Mouse (Mus musculus) hindbrain, embryonic 16.5 days (tissue): ENCODE measurements around the gene Slc4a1. TPM values are rescaled to one million over a fixed set of nuclear protein-coding genes. Genes with fewer than 3 reads are reported as not detected.

Source experiments
- ATAC-seq: fragments of 200-750 bp; cut with Nextera tagmentation; 2 replicates; pipeline ENCODE4 v1.8.0; 2017; ENCODE audit warnings: moderate TSS enrichment, moderate library complexity
- H3K27ac ChIP-seq: fragments of 300-500 bp; sonication (generic); 2 replicates; pipeline ENCODE4 v1.5.1; 2014; ENCODE audit warnings: low read depth, mild to moderate bottlenecking, control low read depth, low read length, moderate library complexity
- H3K27me3 ChIP-seq: fragments of 300-500 bp; sonication (generic); replicated peaks from 2 replicates; pipeline ENCODE4 v1.6.1; 2014; ENCODE audit warnings: low read length; ENCODE audit not compliant: control insufficient read depth, insufficient read depth
- H3K36me3 ChIP-seq: fragments of 300-500 bp; sonication (generic); 2 replicates; pipeline ENCODE4 v1.6.1; 2014; ENCODE audit warnings: mild to moderate bottlenecking, low read length, moderate library complexity, mixed read lengths; ENCODE audit not compliant: control insufficient read depth, insufficient read depth
- H3K4me1 ChIP-seq: fragments of 300-500 bp; sonication (generic); 2 replicates; pipeline ENCODE4 v1.6.1; 2014; ENCODE audit warnings: low read depth, low read length; ENCODE audit not compliant: control insufficient read depth, insufficient read depth
- H3K4me2 ChIP-seq: fragments of 300-500 bp; sonication (generic); 2 replicates; pipeline ENCODE4 v1.6.1; 2014; ENCODE audit warnings: mild to moderate bottlenecking, low read length, control low read depth, moderate library complexity
- H3K4me3 ChIP-seq: fragments of 300-500 bp; sonication (generic); 2 replicates; pipeline ENCODE4 v1.5.1; 2014; ENCODE audit warnings: mild to moderate bottlenecking, low read length, control low read depth, moderate library complexity
- H3K9ac ChIP-seq: fragments of 300-500 bp; sonication (generic); 2 replicates; pipeline ENCODE4 v1.6.1; 2014; ENCODE audit warnings: low read depth, mild to moderate bottlenecking, control low read depth, low read length, moderate library complexity
- H3K9me3 ChIP-seq: fragments of 300-500 bp; sonication (generic); 2 replicates; pipeline ENCODE4 v1.6.1; 2014; ENCODE audit warnings: mild to moderate bottlenecking, low read length, moderate library complexity; ENCODE audit not compliant: control insufficient read depth
- WGBS: fragments of 180-500 bp; shearing (Covaris S2); extraction: QIAGEN DNeasy Blood & Tissue Kit; methylation state at CpG from one replicate; pipeline ENCODE4 v1.1.7; 2014; 5-methylcytosine and 5-hydroxymethylcytosine counted together
- polyA plus RNA-seq: library from polyadenylated mRNA; unstranded; fragments of >200 nt; fragmentation: Nextera tagmentation; extraction: Ambion mirVana; gene quantifications from 2 replicates; pipeline ENCODE4 v1.2.1, GENCODE M21; 2015

The Slc4a1 gene
- polyA plus RNA-seq, 1 experiment from 2014 or later, result 1.4 TPM

DNA sequence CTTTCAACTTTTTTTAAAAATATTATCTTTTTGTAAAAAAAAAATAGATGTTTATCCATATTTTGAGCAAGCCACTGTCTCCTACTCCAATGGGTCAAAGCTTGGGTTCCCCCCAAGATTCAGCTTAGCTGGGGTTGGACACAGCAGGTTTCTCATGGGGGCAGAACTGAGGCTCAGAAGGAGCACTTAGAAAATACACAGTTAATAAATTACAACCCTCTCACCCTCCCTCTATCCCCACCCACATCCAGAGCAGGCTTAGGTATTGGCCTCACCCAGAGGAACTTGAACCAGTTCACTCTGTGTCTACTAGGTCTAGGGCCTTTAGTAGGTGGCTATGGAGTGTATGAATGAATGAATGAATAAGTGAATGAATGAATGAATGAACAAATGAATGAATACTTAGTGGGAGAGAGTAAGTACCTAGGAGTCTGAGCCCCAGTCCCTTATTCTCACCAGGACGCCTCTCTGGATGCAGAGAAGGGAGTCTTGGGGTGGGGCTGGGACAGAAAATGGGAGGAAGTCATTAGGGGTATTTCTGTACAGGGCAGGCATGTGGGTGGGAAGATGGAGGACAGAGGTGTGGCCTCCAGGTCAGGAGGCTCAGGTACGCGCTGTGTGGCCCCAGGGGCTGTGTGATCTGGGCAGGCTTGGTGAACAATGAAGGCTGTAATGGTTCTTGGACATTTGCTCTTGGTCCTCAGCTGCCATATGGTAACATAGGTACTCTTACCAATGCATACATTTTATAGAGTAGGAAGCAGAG, 16.6 kb downstream of the Slc4a1 start:
- WGBS, result 86% methylated on average over 3 of the region's 3 CpGs
- no peaks in the 10 kb centered on the region for H3K9me3 ChIP-seq
- ATAC-seq, result no peak
- H3K36me3 ChIP-seq, result no peaks in the 10 kb centered on the region
- no peaks in the 10 kb centered on the region for H3K4me1 ChIP-seq
- H3K4me2 ChIP-seq, result no peak overlapping the region
- no peak overlapping the region for H3K27ac ChIP-seq
- no peak overlapping the region for H3K4me3 ChIP-seq
- no peaks in the 10 kb centered on the region for H3K27me3 ChIP-seq
- H3K9ac ChIP-seq, result no peak overlapping the region

DNA sequence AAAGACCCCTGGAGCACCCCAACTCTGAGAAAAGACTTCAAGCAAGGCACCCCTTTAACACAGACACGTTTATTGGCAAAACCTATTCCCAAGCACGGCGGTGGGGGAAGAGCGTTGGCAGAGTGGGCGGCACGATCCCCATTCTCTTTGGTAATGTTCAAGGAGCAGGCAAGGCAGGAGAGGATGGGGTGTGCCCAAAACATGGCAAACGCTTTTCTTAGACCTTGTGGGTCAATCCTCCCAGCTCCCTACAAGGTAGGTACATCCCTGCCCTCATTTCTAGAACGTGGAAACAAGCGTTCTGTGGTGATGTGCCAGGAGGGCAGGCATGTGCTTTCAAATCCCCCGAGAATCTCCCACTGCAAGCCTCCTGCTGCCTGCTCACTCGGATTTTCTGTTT, 17.2 kb downstream of the Slc4a1 start:
- no peaks in the 10 kb centered on the region for H3K36me3 ChIP-seq
- H3K4me2 ChIP-seq, result no peak overlapping the region
- H3K27me3 ChIP-seq, result no peaks in the 10 kb centered on the region
- no peak for ATAC-seq
- no peaks in the 10 kb centered on the region for H3K9me3 ChIP-seq
- no peak overlapping the region for H3K9ac ChIP-seq
- H3K4me3 ChIP-seq, result no peak overlapping the region
- WGBS, result 76% methylated on average over 11 of the region's 11 CpGs
- no peaks in the 10 kb centered on the region for H3K4me1 ChIP-seq
- H3K27ac ChIP-seq, result no peak overlapping the region

DNA sequence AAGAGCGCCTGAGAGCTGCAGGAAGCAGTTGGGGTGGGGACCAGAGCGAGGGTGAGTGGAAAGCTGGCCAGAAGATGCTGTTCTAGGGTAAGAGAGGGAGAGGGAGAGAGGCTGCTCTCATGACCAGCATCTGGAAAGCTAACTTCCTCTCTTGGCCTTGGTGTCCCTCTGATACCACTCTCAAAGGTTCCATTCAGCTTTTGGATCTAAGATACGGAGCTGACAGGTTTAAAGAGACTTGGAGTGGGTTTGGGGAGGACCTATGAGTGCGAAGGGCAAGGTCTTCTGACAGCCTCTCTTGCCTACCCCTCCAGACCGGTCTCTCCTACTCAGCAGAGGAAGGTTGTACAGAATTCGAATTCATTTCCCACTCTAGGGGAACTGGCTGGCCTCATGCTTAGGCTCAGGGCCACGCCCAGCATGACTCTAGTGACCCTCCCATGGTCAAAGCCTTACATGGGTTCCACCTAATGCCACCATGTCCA, 17.9 kb downstream of the Slc4a1 start:
- no peak overlapping the region for H3K4me2 ChIP-seq
- no peak overlapping the region for H3K4me3 ChIP-seq
- no peak overlapping the region for H3K27ac ChIP-seq
- no peaks in the 10 kb centered on the region for H3K27me3 ChIP-seq
- ATAC-seq, result no peak
- no peaks in the 10 kb centered on the region for H3K4me1 ChIP-seq
- H3K36me3 ChIP-seq, result no peaks in the 10 kb centered on the region
- no peak overlapping the region for H3K9ac ChIP-seq
- WGBS, result 92% methylated on average over 7 of the region's 7 CpGs
- no peaks in the 10 kb centered on the region for H3K9me3 ChIP-seq

DNA sequence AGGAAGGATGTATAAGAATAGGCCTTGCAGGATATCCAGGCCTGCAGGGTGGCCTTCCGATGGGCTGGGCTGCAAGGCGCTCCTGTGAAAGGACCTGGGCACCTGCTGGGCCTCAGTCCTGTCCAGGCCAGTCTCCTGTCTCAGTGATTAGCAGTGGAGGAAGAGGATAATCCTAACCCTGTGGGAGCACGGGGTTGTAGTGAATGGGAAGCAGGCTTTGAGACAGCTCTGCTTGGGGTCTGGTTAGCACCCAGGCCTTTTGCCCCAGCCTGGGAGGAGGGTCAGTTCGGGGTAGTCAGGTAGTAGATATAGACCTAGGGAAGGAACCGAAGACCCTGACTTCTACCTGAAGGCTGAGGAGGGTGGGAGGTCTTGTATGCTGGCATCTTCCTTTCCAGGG, 18.3 kb downstream of the Slc4a1 start:
- Histone ChIP-seq H3K4me1 (no peaks in the 10 kb centered on the region), H3K36me3 (no peaks in the 10 kb centered on the region), H3K4me3 (no peak overlapping the region), H3K4me2 (no peak overlapping the region), H3K9ac (no peak overlapping the region), H3K9me3 (no peaks in the 10 kb centered on the region), H3K27ac (no peak overlapping the region), H3K27me3 (no peaks in the 10 kb centered on the region)
- 78% methylated on average over 5 of the region's 5 CpGs for WGBS
- no peak for ATAC-seq

DNA sequence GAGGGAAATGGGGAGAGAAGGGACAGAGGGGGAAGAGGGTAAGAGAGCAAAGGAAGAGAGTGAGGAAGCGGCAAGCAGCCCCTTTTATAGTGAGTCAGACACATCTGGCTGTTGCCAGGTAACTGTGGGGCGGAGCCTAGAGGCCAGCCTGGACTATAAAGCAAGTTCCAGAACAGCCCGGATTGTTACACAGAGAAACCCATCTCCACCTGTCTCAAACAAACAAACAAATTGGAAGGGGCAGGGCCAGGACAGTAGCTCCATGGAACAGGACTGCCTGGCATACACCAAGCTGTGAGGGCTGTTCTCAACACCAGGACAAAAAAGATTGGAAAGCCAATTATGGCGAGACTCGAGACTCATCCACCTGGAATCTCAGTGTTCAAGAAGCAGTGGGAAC, 19.1 kb downstream of the Slc4a1 start:
- ATAC-seq, result no peak
- no peak overlapping the region for H3K4me2 ChIP-seq
- H3K27ac ChIP-seq, result no peak overlapping the region
- H3K27me3 ChIP-seq, result no peaks in the 10 kb centered on the region
- no peaks in the 10 kb centered on the region for H3K4me1 ChIP-seq
- no peaks in the 10 kb centered on the region for H3K9me3 ChIP-seq
- no peak overlapping the region for H3K4me3 ChIP-seq
- H3K9ac ChIP-seq, result no peak overlapping the region
- H3K36me3 ChIP-seq, result no peaks in the 10 kb centered on the region
- WGBS, result 62% methylated on average over 5 of the region's 5 CpGs

DNA sequence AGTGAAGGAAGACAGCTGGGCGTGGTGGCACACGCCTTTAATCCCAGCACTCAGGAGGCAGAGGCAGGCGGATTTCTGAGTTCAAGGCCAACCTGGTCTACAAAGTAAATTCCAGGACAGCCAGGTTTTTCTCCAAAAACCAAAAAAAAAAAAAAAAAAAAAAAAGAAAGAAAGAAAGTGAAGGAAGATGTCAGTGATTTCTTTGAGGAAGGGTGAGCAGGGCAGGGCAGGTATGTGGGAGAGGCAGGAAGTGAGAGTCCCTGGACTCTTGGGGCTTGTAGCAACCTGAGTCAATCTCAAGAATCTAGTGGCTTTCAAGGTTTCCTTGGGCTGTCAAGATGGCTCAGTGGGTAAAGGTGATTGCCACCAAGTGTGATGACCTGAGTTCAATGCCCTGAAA, 21.5 kb downstream of the Slc4a1 start:
- Histone ChIP-seq H3K36me3 (no peaks in the 10 kb centered on the region), H3K27ac (no peak overlapping the region), H3K9ac (no peak overlapping the region), H3K4me1 (no peaks in the 10 kb centered on the region), H3K4me3 (no peak overlapping the region), H3K9me3 (no peaks in the 10 kb centered on the region), H3K27me3 (no peaks in the 10 kb centered on the region), H3K4me2 (no peak overlapping the region)
- WGBS, result 93% methylated on average over 3 of the region's 3 CpGs
- no peak for ATAC-seq

DNA sequence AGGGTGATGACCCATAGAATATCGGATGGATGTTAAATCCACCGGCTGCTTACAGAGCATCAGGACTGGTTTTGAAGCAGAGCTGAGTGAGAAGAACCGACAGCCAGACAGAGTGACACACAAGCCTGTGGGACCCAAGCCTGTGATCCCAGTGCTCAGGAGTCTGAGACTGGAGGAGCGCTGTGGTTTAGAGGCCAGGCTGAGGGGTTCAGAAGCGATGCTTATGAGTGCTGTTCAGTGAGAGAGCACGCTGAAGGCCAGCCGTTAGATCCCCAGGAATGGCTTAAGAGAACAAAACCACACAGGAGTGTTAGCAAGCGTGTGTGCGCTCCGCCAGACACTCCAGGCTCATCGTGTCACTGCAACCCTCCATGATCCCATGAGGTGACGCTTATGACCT, 23.3 kb downstream of the Slc4a1 start:
- H3K9ac ChIP-seq, result no peak overlapping the region
- H3K27ac ChIP-seq, result no peak overlapping the region
- H3K4me1 ChIP-seq, result no peaks in the 10 kb centered on the region
- H3K36me3 ChIP-seq, result no peaks in the 10 kb centered on the region
- no peaks in the 10 kb centered on the region for H3K27me3 ChIP-seq
- H3K4me2 ChIP-seq, result no peak overlapping the region
- no peak for ATAC-seq
- no peaks in the 10 kb centered on the region for H3K9me3 ChIP-seq
- WGBS, result 52% methylated on average over 12 of the region's 12 CpGs
- H3K4me3 ChIP-seq, result no peak overlapping the region

DNA sequence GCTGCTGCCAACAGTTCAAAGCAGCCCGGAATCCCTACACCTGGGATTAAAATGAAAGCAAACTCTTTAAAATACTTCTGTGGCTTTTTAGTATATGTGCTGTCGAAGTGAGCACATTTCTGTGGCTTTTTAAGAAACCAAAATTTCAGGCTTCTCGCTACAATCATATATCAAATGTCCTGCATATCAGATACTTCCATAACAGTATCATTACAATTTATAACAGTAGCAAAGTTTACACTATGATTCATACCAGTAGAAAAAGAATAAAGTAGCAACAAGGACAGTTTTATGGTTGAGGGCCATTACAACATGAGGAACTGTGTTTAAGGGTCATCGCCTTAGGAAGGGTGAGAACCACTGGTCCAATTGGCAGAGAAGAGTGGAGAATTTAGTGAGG, 24.9 kb downstream of the Slc4a1 start:
- Histone ChIP-seq H3K9me3 (no peaks in the 10 kb centered on the region), H3K27ac (no peak overlapping the region), H3K4me1 (no peaks in the 10 kb centered on the region), H3K36me3 (no peaks in the 10 kb centered on the region), H3K4me3 (no peak overlapping the region), H3K9ac (no peak overlapping the region), H3K27me3 (no peaks in the 10 kb centered on the region), H3K4me2 (no peak overlapping the region)
- 92% methylated on average over 4 of the region's 4 CpGs for WGBS
- ATAC-seq, result no peak

DNA sequence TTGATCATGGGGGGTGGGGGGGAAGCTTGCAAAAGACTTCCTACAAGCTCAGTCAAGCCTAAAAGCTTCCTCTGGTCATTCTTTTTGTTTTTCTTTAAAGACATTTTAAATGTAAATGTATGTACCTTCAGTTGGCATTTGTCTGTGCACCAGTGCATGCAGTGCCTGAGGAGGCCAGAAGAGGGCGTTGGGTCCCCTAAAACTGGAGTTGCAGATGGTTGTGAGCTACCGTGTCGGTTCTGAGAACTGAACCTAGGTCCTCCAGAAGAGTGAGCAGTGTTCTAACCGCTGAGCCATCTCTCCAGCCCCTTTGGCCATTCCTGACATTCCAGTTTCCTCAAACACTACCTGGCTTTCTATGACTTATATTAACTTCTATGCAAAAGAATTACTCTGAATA, 26.4 kb downstream of the Slc4a1 start:
- no peak overlapping the region for H3K4me2 ChIP-seq
- peaks cover 5% of the 10 kb centered on the region; the same call in 1 of the 2 replicates for H3K4me1 ChIP-seq
- H3K9me3 ChIP-seq, result no peaks in the 10 kb centered on the region
- no peaks in the 10 kb centered on the region for H3K27me3 ChIP-seq
- H3K36me3 ChIP-seq, result no peaks in the 10 kb centered on the region
- no peak for ATAC-seq
- WGBS, result 66% methylated on average over 4 of the region's 4 CpGs
- no peak overlapping the region for H3K27ac ChIP-seq
- no peak overlapping the region for H3K9ac ChIP-seq
- no peak overlapping the region for H3K4me3 ChIP-seq
